Mouse (Mus musculus) spleen, adult 2 months (tissue): ENCODE data around the gene Krt2.

Source experiments
- CTCF ChIP-seq: fragments of 200-500 bp; IDR thresholded peaks from 2 replicates; pipeline ENCODE4 v1.5.1; 2011; ENCODE audit warnings: mild to moderate bottlenecking, inconsistent platforms; ENCODE audit not compliant: insufficient read depth, insufficient read length, insufficient replicate concordance; ENCODE audit errors: extremely low read depth
- POLR2A ChIP-seq: fragments of 200-500 bp; IDR thresholded peaks from 2 replicates; pipeline ENCODE4 v1.6.1; 2011; ENCODE audit warnings: low read depth, low read length, inconsistent platforms

GRCm38 (mm10) chr15:101770226-101770625 lies 47.7 kb downstream of the Krt2 start:
- no peak for TF ChIP-seq CTCF
- no peak for TF ChIP-seq POLR2A
